Mouse (Mus musculus): Measurements from ENCODE around the gene Vps33b.
A peak's percentile ranks its signal among the peaks of the same experiment; 100 is the strongest.

Vps33b gene

DNA sequence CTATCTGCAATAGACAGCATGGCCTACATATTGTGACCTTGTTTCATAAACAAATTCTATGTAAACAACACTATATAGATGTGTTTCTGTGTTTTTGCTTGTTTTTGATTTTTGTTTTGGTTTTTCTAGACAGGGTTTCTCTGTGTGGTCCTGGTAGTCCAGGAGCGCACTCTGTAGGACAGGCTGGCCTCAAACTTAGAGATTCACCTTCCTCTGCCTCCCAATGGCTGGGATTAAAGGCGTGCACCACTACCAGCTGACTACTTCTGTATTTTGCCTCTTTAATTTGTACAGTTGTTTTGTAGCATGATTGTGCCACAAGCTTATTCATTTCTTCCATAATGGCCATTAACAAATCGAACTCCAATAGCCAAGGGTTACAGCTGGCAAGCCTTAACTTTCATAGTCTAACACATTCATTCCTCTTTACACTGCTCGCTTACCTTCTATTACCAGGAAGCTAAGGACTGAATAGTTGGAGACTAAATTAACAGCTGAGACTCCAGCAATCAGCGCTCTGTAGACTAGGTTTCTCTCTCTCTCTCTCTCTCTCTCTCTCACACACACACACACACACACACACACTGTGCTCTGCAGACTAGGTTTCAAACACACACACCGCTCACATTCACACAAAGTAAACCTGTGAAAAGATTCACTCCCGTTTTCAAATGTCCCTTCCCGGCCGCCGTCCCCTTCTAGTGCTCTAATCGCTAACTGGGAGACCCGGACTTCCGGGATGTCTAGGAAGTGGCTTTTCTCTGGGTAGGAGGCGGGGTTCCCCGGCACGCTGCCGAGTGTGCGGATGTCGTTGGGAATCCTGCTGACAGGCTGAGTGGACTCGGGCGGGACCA, at the start of gene Vps33b:
TSS of gene Vps33b (plus strand) at position 753 of the 854 bp plus-strand sequence.
- peak; percentile 98 for DNase-seq (ENCODE audit: low read depth, low spot score)

DNA sequence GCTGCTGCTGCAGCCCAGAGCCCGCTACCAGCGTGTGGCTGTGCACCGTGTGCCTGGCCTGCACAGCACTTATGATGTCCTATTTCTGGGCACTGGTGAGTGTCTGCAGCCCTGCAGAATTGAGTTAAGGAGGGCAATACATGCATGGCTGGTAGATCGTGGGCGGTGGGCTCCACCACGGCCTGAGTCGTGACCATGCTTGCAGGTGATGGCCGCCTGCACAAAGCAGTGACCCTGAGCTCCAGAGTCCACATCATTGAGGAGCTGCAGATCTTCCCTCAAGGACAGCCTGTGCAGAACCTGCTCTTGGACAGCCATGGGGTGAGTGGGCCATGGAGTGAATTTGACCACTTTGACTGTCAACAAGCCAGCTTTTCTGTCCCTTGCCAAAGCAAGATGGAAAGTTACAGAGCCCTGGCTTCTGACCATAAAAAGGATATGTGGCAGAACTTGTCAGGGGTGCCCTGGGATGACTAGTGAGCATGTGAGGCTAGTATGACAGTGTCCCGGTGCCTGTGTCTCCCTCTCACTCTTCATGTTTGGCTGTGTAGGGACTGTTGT, 49.1 kb upstream of the Vps33b start:
- no peak for DNase-seq (ENCODE audit: low read depth, low spot score)

GRCm38 (mm10) chr7:80221179-80221750, 48.2 kb upstream of the Vps33b start:
- DNase-seq (ENCODE audit: low read depth, low spot score): peak; percentile 95

- no peak for DNase-seq (ENCODE audit: low read depth, low spot score)
Observed at GRCm38 (mm10) chr7:80227065-80227464, 42.4 kb upstream of the Vps33b start.

GRCm38 (mm10) chr7:80230196-80230595, 39.3 kb upstream of the Vps33b start:
- no peak for DNase-seq (ENCODE audit: low read depth, low spot score)

DNA sequence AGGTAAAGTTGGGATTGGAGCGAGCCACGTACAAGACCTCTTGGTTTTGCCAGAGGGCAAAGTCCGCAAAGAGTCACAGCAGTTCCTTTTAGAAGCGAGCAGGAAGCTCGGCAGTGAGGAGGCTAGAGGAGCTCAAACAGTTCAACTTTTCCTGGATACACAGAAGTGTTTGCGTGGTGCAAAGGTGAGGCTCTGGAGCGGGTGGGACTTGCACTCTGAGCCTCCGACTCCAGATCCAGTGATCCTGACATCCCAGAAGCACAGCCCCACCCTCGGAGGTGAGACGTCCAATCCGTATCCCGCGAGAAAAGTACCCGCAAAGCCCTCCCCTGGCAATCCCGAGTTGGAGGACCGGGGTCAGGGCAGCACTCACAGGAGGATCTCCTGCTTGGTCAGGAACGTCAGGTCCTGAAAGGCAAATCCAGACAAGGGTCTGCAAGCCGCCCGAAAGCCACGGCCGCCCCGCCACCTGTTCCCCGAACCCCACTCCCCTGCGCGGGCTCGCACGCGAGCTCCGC, 37.4 kb upstream of the Vps33b start:
- DNase-seq (ENCODE audit: low read depth, low spot score): peak; percentile 92

- DNase-seq (ENCODE audit: low read depth, low spot score): peak; percentile 97
Observed at GRCm38 (mm10) chr7:80232489-80233029, 36.9 kb upstream of the Vps33b start, which contains the start of the genes Cib1 and Gdpgp1. TSS of gene Cib1 (minus strand) at chr7:80232813. TSS of gene Gdpgp1 (plus strand) at chr7:80232865.

DNA sequence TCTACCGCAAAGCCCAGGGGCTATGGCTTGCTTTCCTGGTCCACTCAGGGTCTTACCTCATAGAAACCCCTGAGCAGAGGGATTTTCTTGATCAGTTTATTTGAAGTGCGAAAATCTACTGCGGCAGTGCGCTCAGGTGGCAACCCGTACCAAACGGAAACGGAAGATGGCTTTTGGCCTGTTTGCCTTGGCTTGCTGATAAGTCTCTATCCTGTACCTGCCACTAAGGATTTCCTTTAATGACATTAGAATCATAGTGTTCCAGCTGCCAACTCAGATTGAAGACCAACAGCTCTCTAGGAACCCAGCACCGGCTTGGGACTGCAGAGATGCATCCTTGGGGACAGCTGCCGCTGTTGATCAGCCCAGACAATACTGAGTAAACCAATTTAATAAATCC, 35.6 kb upstream of the Vps33b start:
- DNase-seq (ENCODE audit: low read depth, low spot score): no peak

DNA sequence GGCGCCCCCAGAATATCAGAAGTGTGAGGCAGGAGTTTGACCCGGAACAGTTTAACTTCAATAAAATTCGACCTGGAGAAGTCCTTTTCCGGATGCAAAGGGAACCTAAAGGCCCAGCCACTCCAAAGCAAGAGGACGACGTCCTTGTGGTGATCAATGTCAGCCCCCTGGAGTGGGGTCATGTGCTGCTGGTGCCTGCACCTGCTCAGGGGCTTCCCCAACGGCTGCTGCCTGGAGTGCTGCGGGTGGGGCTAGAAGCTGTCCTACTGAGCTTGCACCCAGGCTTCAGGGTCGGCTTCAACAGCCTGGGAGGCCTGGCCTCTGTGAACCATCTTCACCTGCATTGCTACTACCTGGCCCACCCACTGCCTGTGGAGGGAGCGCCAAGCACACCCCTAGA, 30.9 kb upstream of the Vps33b start:
- peak; percentile 47 for DNase-seq (ENCODE audit: low read depth, low spot score)

GRCm38 (mm10) chr7:80241661-80242060, 27.8 kb upstream of the Vps33b start:
- DNase-seq (ENCODE audit: low read depth, low spot score): no peak

GRCm38 (mm10) chr7:80244851-80245250, 24.6 kb upstream of the Vps33b start:
- no peak for DNase-seq (ENCODE audit: low read depth, low spot score)

GRCm38 (mm10) chr7:80246148-80246721, 23.2 kb upstream of the Vps33b start, which contains the start of gene Ttll13:
TSS of gene Ttll13 (plus strand) at chr7:80246376.
- peak; percentile 99 for DNase-seq (ENCODE audit: low read depth, low spot score)

GRCm38 (mm10) chr7:80246859-80247258, 22.6 kb upstream of the Vps33b start:
- DNase-seq (ENCODE audit: low read depth, low spot score): no peak

DNA sequence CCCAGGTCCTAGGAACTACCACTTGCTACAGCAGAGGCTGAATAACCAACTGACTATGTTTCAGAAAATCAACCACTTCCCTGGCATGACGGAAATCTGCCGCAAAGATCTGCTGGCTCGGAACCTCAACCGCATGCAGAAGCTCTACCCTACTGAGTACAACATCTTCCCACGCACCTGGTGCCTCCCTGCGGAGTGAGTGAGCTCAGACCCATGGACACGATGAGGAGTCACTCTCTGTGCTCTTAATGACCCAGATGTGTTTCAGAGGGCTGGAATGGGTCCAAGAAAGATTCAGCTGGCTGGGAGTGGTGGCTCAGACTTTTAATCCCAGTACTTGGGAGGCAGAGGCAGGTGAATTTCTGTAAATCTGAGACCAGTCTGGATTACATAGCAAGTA, 17.0 kb upstream of the Vps33b start:
- no peak for DNase-seq (ENCODE audit: low read depth, low spot score)

DNA sequence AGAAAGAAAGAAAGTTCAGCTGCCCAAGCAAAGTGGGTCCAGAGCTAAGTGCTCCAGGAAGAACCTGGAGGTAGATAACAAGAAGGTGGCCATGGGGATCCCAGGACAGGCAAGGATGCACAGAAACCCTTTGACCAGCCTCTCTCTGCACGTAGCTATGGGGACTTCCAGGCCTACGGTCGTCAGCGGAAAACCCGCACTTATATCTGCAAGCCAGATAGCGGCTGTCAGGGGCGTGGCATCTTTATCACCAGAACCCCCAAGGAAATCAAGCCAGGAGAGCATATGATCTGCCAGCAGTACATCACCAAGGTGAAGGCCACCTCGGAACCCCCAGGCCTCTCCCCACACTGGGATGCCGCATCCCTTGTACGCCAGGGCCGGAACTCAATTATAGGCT, 16.6 kb upstream of the Vps33b start:
- DNase-seq (ENCODE audit: low read depth, low spot score): no peak

DNA sequence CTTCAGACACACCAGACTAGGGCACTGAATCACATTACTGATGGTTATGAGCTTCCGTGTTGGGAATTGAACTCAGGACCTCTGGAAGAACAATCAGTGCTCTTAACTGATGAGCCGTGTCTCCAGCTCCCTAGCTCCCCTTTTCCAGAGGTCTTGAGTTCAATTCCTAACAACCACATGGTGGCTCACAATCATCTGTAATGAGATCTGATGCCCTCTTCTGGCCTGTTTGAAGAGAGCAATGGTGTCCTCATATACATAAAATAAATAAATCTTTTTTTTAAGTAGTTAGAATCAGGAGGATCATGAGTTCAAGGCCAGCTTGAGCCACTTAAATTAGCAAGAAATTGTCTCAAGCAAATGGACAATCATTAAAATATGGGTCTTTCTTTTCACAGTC, 13.5 kb upstream of the Vps33b start:
- peak; percentile 54 for DNase-seq (ENCODE audit: low read depth, low spot score)

- DNase-seq (ENCODE audit: low read depth, low spot score): peak; percentile 16
Observed at GRCm38 (mm10) chr7:80257706-80258105, 11.7 kb upstream of the Vps33b start.

DNA sequence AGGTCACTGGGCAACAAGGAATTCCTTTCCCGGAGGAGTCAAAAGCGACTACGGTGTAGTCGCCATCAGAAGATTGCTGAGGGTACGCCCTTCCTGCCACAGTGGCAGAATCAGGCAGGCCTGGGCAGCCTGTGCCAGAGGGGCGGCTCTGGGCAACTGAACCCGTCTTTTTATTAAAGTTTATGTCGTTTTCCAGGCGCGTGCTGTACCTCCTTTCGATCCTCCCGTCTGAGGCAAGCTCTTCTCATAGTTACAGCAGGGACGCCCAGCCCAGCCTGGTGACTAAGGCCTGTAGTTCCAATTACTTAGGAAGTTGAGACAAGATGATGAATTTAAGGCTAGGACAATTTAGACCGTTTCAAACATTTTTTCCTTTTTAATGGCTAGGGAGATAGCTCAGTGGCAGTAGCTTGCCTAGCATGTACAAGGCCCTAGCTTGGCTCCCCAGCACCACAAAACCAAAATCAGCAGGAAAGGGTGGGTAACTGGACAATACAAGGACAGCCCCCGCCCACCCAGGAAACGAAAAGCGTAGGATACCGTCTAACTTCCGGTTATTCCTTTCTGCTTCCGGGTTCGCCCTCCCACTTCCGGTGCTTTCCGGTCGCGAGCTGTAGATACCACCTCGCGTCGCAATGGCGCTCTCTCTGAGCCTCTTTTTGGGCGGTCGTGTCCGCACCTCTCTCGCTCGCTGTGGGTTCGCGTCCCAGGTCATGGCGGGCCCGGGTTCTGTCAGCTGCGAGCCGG, 8.7 kb upstream of the Vps33b start, which contains the start of gene Ngrn:
TSS of gene Ngrn (plus strand) at position 591 of the 747 bp plus-strand sequence.
- peak; percentile 93 for DNase-seq (ENCODE audit: low read depth, low spot score)

DNA sequence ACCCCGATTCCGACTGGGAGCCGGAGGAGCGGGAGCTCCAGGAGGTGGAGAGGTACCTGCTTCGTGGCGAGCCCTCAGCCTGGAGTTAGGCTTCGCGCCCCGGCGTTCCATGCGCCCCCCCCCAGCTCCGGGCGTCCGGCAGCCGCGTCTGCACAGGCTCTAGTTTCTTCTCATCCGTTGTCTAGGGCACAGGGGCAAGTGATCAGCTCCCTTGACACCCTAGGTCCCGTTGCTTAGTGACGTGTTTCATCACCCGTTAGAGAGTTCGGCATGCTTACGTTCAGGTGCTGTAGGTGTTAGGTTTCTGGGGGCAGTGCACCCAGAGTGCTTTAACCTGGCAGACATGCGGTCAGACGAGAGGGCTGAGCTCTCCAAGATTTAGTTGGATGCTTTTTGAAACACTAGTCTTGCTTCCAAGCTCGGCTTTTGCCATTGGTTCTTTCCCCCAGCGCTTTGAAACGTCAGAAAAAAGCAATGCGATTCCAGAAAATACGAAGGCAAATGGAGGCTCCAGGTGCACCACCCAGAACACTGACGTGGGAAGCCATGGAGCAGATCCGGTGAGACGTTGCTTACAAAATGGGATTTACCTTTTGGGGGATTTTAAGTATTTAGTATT, 8.0 kb upstream of the Vps33b start:
- DNase-seq (ENCODE audit: low read depth, low spot score): peak; percentile 68

DNA sequence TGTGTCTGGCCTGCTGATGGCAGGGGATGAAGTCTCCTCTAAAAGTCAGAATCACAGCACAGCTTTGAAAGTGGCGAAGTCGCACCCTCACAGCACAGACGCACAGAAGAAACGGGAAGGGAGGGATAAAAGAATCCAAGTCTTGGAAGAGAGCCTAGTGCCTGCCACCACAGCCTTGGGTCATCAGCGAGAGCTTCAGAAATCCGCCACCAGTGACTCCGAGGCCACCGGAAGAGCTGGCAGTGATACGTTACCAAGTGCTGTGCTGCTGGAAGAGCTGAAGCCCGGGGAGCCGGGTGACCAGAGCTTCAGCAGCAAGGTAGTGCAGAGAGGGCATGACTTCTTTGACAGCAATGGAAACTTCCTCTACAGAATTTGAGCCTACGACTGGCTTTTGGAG, 4.8 kb upstream of the Vps33b start:
- no peak for DNase-seq (ENCODE audit: low read depth, low spot score)

All from R1 (cell line).